In the genomic region with DNA sequence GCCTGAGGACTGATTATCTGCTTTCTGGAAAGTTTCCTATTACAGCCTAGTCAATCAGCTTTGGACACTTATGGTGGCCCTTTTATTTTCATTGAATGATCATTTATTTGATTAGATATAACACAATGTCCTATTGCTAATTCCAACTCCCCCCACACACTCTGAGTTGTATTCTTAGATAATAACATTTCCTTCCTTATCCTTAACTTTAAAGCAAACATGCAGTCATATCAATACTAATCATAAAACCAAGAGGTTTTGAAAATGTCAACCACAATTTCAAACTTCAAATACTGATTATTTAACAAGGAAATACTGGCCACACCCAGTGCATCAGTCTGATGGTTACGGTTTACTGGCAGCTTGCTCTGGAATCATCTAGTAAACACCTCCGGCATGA, we compare ENCODE assay signal across 16 mouse cellular contexts.
"Had no signal": no experiment of that assay in that cellular context is flagged by ENCODE, and none has a peak within 500 bp of the region (broad histone marks: within the 10 kb centered on the region; RNA-seq: fewer than 3 reads in every experiment).

No protein-coding gene starts in this region.

- H3K36me3 ChIP-seq: neural tube, embryonic 13.5 days; neural tube, embryonic 15.5 days; stomach, embryonic 15.5 days had no signal

- H3K4me1 ChIP-seq: neural tube, embryonic 15.5 days; stomach, embryonic 15.5 days had no signal

- H3K27me3 ChIP-seq: neural tube, embryonic 13.5 days; neural tube, embryonic 15.5 days; stomach, embryonic 15.5 days had no signal

- H3K27ac ChIP-seq: neural tube, embryonic 13.5 days; neural tube, embryonic 15.5 days; stomach, embryonic 15.5 days; stomach, postnatal 0 days had no signal

- H3K9me3 ChIP-seq: neural tube, embryonic 13.5 days; neural tube, embryonic 15.5 days; stomach, embryonic 15.5 days had no signal

- H3K4me3 ChIP-seq: neural tube, embryonic 13.5 days; neural tube, embryonic 15.5 days; stomach, embryonic 15.5 days had no signal

- H3K9ac ChIP-seq: neural tube, embryonic 13.5 days; neural tube, embryonic 15.5 days; stomach, embryonic 15.5 days had no signal

- DNase-seq: retina, postnatal 1 day; right cerebral cortex, adult 18-20 months; right cerebral cortex, postnatal 14 days; right cerebral cortex, postnatal 25 days; right cerebral cortex, postnatal 4 days; spleen, adult 18-20 months; thymus, adult 18-20 months; thymus, adult 2 months; thymus, postnatal 14 days; thymus, postnatal 25 days; thymus, postnatal 36 days; thymus, postnatal 4 days had no signal
